Mouse (Mus musculus) heart, embryonic 13.5 days (tissue): ENCODE measurements at regions not wholly inside any gene's neighbourhood (a gene's known extent, or its start where the extent isn't known, plus 50 kb on each side); places are given as distances from the start of the nearest gene placed in this dataset.

Experiments
- ATAC-seq: fragments of 200-750 bp; cut with Nextera tagmentation; 2 replicates; pipeline ENCODE4 v1.8.0; 2017; ENCODE audit warnings: moderate TSS enrichment; ENCODE audit not compliant: insufficient number of reproducible peaks, low FRiP score, low TSS enrichment; ENCODE audit errors: extremely low read depth
- H3K27ac ChIP-seq: fragments of 300-500 bp; sonication (generic); replicated peaks from 2 replicates; pipeline ENCODE4 v1.5.1; 2015; ENCODE audit warnings: moderate library complexity, mild to moderate bottlenecking, inconsistent platforms
- H3K27me3 ChIP-seq: fragments of 300-500 bp; sonication (generic); replicated peaks from 2 replicates; pipeline ENCODE4 v1.6.1; 2015; ENCODE audit warnings: mild to moderate bottlenecking, inconsistent platforms
- H3K36me3 ChIP-seq: fragments of 300-500 bp; sonication (generic); 2 replicates; pipeline ENCODE4 v1.6.1; 2015; ENCODE audit warnings: mild to moderate bottlenecking, inconsistent platforms
- H3K4me1 ChIP-seq: fragments of 300-500 bp; sonication (generic); 2 replicates; pipeline ENCODE4 v1.6.1; 2015; ENCODE audit warnings: inconsistent platforms
- H3K4me2 ChIP-seq: fragments of 300-500 bp; sonication (generic); 2 replicates; pipeline ENCODE4 v1.6.1; 2015; ENCODE audit warnings: inconsistent platforms, mild to moderate bottlenecking, moderate library complexity
- H3K4me3 ChIP-seq: fragments of 300-500 bp; sonication (generic); 2 replicates; pipeline ENCODE4 v1.5.1; 2015; ENCODE audit warnings: moderate library complexity, mild to moderate bottlenecking, inconsistent platforms
- H3K9ac ChIP-seq: fragments of 300-500 bp; sonication (generic); 2 replicates; pipeline ENCODE4 v1.6.1; 2015; ENCODE audit warnings: inconsistent platforms, mild to moderate bottlenecking, moderate library complexity
- H3K9me3 ChIP-seq: fragments of 300-500 bp; sonication (generic); 2 replicates; pipeline ENCODE4 v1.6.1; 2016; ENCODE audit warnings: inconsistent platforms
- WGBS: fragments of 180-500 bp; shearing (Covaris S2); methylation state at CpG from one replicate; pipeline ENCODE4 v1.1.7; 2015; ENCODE audit warnings: mixed read lengths; 5-methylcytosine and 5-hydroxymethylcytosine counted together

DNA sequence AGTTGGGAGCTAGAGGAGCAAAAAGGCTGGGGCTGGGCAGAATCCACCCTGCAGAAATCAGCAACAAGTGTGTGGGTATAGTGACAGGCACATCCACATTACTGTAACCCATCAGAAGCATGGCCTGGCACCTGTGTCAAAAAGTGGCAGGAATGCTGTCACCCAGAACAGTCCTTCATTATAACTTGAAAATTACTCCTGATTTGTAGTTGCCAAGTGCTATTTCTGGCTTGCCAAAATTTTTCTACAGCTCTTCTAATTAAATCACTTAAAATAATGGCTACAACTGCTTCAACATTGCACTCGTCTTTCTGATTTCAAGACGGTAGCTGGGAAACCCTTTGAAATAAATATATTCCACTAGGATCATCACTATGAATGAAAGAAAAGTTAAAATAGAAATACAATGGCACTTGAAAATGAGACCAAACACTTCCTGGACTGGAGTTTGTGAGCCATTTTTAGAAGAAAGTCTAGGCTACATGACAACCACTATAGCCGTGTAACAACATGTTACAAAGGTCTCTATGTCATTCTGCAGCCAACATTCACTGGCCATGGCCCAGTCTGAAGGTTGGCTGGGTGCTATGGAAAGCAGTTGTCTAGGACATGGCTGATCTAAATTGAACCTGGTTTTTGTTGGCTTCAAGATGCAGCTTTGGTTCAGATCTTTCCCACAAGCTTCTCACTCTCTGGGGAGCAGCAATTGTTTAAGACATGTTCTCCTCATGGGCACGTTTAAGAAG is 190.6 kb upstream of the Tapt1 start:
- 79% methylated on average over 4 of the region's 4 CpGs for WGBS
- H3K4me2 ChIP-seq: no peak overlapping the region
- ATAC-seq: no peak
- H3K9me3 ChIP-seq: no peaks in the 10 kb centered on the region
- H3K27ac ChIP-seq: no peak overlapping the region
- no peak overlapping the region for H3K4me3 ChIP-seq
- H3K36me3 ChIP-seq: no peaks in the 10 kb centered on the region
- H3K9ac ChIP-seq: no peak overlapping the region
- no peaks in the 10 kb centered on the region for H3K4me1 ChIP-seq
- no peaks in the 10 kb centered on the region for H3K27me3 ChIP-seq

- ATAC-seq: no peak
- Histone ChIP-seq H3K9me3 (no peaks in the 10 kb centered on the region), H3K4me3 (no peak overlapping the region), H3K36me3 (no peaks in the 10 kb centered on the region), H3K4me1 (no peaks in the 10 kb centered on the region), H3K27me3 (no peaks in the 10 kb centered on the region), H3K27ac (no peak overlapping the region), H3K4me2 (no peak overlapping the region), H3K9ac (no peak overlapping the region)
- WGBS: 47% methylated on average over 7 of the region's 7 CpGs
Measured at GRCm38 (mm10) chr5:44414441-44414840, 188.0 kb upstream of the Tapt1 start.

DNA sequence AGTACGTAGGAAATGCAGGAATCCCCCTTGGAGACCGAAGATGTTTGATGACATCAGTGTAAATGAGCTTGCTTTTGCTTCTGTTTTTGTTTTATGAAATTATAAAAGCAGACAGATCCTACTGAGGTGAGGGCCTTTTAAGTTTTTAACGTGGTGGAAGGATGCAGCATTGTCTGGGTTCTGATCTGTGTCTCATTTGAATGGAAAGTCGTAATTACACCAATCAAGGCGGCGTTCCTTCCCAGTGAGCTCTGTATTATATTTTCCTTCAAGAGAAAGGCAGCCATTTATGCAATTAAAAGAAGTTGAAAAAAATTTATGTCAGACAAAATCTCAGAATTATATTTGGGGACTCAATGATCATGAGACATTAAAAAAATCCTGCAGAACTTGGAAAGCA is 176.9 kb upstream of the Tapt1 start:
- 71% methylated on average over 6 of the region's 6 CpGs for WGBS
- H3K4me2 ChIP-seq: no peak overlapping the region
- H3K9ac ChIP-seq: no peak overlapping the region
- H3K4me3 ChIP-seq: no peak overlapping the region
- H3K27ac ChIP-seq: no peak overlapping the region
- no peaks in the 10 kb centered on the region for H3K4me1 ChIP-seq
- no peaks in the 10 kb centered on the region for H3K27me3 ChIP-seq
- no peaks in the 10 kb centered on the region for H3K9me3 ChIP-seq
- no peaks in the 10 kb centered on the region for H3K36me3 ChIP-seq
- ATAC-seq: no peak

DNA sequence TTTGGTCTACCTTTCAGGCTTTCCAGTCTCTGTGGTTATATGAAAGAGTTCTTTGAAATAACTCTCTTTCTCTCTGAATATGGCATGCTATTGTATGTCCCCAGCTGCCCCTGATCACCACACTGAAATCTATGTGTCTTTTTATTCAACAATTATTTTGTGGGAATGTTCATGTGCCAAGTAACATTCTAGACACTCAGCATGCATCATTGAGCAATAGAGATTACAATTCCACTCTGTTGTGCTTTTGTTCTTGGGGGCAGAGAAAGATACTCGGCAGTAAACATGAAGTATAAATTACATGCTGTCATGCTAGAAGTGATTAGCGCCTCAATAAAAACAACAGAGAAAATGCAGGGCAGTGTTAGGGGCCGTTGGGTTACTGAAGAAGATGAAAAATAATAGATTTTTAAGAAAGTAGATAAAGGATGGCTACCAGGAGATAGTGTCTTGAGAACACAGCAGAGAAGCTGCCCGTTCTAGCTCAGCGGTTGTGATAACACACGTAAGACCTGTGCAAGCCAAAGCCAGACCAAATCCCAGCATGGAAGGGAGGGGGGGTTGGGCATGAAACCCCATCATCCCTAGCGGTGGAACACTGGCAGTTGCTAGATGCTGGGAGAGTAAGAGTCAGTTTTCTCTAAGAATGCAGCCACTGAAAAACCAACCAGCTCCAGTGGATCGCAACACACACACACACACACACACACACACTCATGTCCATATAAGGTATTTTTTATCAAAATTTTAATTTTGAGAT is 174.3 kb upstream of the Tapt1 start:
- Histone ChIP-seq H3K36me3 (no peaks in the 10 kb centered on the region), H3K9ac (no peak overlapping the region), H3K4me3 (no peak overlapping the region), H3K27ac (no peak overlapping the region), H3K27me3 (no peaks in the 10 kb centered on the region), H3K4me1 (no peaks in the 10 kb centered on the region), H3K9me3 (no peaks in the 10 kb centered on the region), H3K4me2 (no peak overlapping the region)
- 75% methylated on average over 8 of the region's 8 CpGs for WGBS
- ATAC-seq: no peak

DNA sequence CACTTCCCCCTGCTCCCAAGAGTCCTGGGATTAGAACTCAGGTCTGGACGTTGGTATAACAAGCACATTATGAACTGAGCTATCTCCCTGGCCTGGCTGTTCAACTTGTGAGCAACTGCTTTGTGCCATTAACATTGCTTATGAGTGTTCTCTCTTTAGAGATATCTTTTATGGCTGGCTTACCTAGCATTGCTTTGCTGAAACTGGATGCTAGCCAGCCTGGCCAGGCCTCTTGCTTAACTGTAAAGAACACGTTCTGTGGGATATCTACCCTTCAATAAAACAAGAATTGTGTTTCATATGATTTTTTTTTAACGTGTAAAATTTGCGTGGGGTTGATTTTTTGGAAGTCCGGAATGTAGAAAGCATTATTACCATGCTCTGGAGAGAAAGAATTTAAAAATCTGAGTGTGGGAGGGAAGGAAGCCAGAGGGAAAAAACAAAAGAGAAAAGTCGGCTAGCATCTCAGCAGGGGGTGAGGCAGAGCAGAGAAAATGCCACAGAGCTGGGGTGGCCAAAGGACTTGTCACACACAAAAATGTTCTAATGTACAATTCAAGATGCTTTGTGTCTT is 160.9 kb upstream of the Tapt1 start:
- ATAC-seq: no peak
- no peak overlapping the region for H3K4me3 ChIP-seq
- H3K36me3 ChIP-seq: no peaks in the 10 kb centered on the region
- H3K9me3 ChIP-seq: no peaks in the 10 kb centered on the region
- WGBS: 47% methylated on average over 6 of the region's 6 CpGs
- H3K4me1 ChIP-seq: no peaks in the 10 kb centered on the region
- H3K9ac ChIP-seq: no peak overlapping the region
- H3K27me3 ChIP-seq: no peaks in the 10 kb centered on the region
- no peak overlapping the region for H3K27ac ChIP-seq
- no peak overlapping the region for H3K4me2 ChIP-seq

GRCm38 (mm10) chr5:44386176-44386575 is 159.8 kb upstream of the Tapt1 start:
- H3K4me1 ChIP-seq: no peaks in the 10 kb centered on the region
- no peaks in the 10 kb centered on the region for H3K36me3 ChIP-seq
- no peak overlapping the region for H3K4me3 ChIP-seq
- no peak overlapping the region for H3K27ac ChIP-seq
- no peak for ATAC-seq
- WGBS: 37% methylated on average over 6 of the region's 6 CpGs
- H3K27me3 ChIP-seq: no peaks in the 10 kb centered on the region
- H3K4me2 ChIP-seq: no peak overlapping the region
- no peak overlapping the region for H3K9ac ChIP-seq
- no peaks in the 10 kb centered on the region for H3K9me3 ChIP-seq

GRCm38 (mm10) chr5:44383049-44383448 is 156.6 kb upstream of the Tapt1 start:
- Histone ChIP-seq H3K9ac (no peak overlapping the region), H3K36me3 (no peaks in the 10 kb centered on the region), H3K4me2 (no peak overlapping the region), H3K4me3 (no peak overlapping the region), H3K27ac (no peak overlapping the region), H3K4me1 (no peaks in the 10 kb centered on the region), H3K27me3 (no peaks in the 10 kb centered on the region), H3K9me3 (peaks cover 6% of the 10 kb centered on the region; the same call in 1 of the 2 replicates)
- no peak for ATAC-seq

- WGBS: 11% methylated on average over 4 of the region's 4 CpGs
- Histone ChIP-seq H3K27ac (no peak overlapping the region), H3K36me3 (no peaks in the 10 kb centered on the region), H3K4me2 (0 out of 2 replicates have a peak overlapping the region, but pooled peaks have one; percentile 0), H3K9ac (no peak overlapping the region), H3K27me3 (no peaks in the 10 kb centered on the region), H3K4me1 (0 out of 2 replicates have a peak, but pooled peaks cover 5% of the 10 kb centered on the region), H3K4me3 (no peak overlapping the region), H3K9me3 (no peaks in the 10 kb centered on the region)
- ATAC-seq: no peak
Measured at GRCm38 (mm10) chr5:44370006-44370405, 143.6 kb upstream of the Tapt1 start.

DNA sequence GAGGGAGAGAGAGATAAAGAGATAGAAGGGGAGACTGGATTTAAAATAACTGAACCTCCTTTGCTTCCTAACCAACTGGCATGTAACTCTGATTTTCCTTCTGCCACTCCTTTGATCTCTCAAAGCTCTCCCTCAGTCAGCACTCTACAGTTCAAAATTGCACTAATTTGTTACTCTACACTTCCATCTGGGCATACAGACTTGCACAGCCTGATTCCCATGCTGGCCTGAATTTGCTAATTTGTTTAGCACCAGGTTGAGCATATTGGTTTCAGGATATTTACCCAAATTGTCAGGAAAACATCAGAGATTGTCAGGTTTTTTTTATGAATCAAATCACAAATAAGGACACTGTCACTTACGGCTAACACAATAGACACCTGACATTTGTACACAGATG is 125.9 kb upstream of the Tapt1 start:
- ATAC-seq: no peak
- H3K9me3 ChIP-seq: no peaks in the 10 kb centered on the region
- no peak overlapping the region for H3K9ac ChIP-seq
- H3K27ac ChIP-seq: no peak overlapping the region
- H3K27me3 ChIP-seq: no peaks in the 10 kb centered on the region
- 88% methylated on average over 1 of the region's 1 CpGs for WGBS
- H3K4me2 ChIP-seq: no peak overlapping the region
- H3K4me3 ChIP-seq: no peak overlapping the region
- H3K36me3 ChIP-seq: no peaks in the 10 kb centered on the region
- H3K4me1 ChIP-seq: no peaks in the 10 kb centered on the region

- no peak for ATAC-seq
- Histone ChIP-seq H3K36me3 (no peaks in the 10 kb centered on the region), H3K4me3 (no peak overlapping the region), H3K9me3 (no peaks in the 10 kb centered on the region), H3K4me1 (no peaks in the 10 kb centered on the region), H3K27ac (no peak overlapping the region), H3K27me3 (no peaks in the 10 kb centered on the region), H3K9ac (no peak overlapping the region), H3K4me2 (no peak overlapping the region)
- WGBS: 68% methylated on average over 2 of the region's 2 CpGs
Measured at GRCm38 (mm10) chr5:44341457-44342014, 115.1 kb upstream of the Tapt1 start.

GRCm38 (mm10) chr5:44338662-44339061 is 112.2 kb upstream of the Tapt1 start:
- Histone ChIP-seq H3K27me3 (no peaks in the 10 kb centered on the region), H3K9ac (no peak overlapping the region), H3K4me3 (no peak overlapping the region), H3K27ac (no peak overlapping the region), H3K4me2 (no peak overlapping the region), H3K36me3 (no peaks in the 10 kb centered on the region), H3K9me3 (no peaks in the 10 kb centered on the region), H3K4me1 (no peaks in the 10 kb centered on the region)
- ATAC-seq: no peak
- 86% methylated on average over 4 of the region's 4 CpGs for WGBS
